Mouse (Mus musculus): ENCODE measurements around the gene Col8a2. TPM values are rescaled to one million over a fixed set of nuclear protein-coding genes. Genes with fewer than 3 reads are reported as not detected.
A peak's percentile ranks its signal among the peaks of the same experiment; 100 is the strongest.

The Col8a2 gene
- total RNA-seq, 2 experiments from 2014 or later, result not detected

GRCm38 (mm10) chr4:126259523-126260160, 27.0 kb upstream of the Col8a2 start:
- ATAC-seq (replicated peaks; ENCODE audit: low FRiP score, poor library complexity, severe bottlenecking), result no peak

GRCm38 (mm10) chr4:126260520-126261201, 25.9 kb upstream of the Col8a2 start:
- peak; percentile 81 for ATAC-seq (replicated peaks; ENCODE audit: low FRiP score, poor library complexity, severe bottlenecking)

- ATAC-seq (replicated peaks; ENCODE audit: low FRiP score, poor library complexity, severe bottlenecking), result peak; percentile 9
These were observed 25.3 kb upstream of the Col8a2 start for GRCm38 (mm10) chr4:126261266-126261665.

- peak; percentile 1; the same call in 1 of the 2 replicates for ATAC-seq (replicated peaks; ENCODE audit: low FRiP score, poor library complexity, severe bottlenecking)
These were observed 24.9 kb upstream of the Col8a2 start for GRCm38 (mm10) chr4:126261675-126262074.

- peak; percentile 87 for ATAC-seq (replicated peaks; ENCODE audit: low FRiP score, poor library complexity, severe bottlenecking)
These were observed 24.3 kb upstream of the Col8a2 start, which contains the start of gene Trappc3 for GRCm38 (mm10) chr4:126262119-126262807. TSS of gene Trappc3 (plus strand) at chr4:126262325.

- ATAC-seq (replicated peaks; ENCODE audit: low FRiP score, poor library complexity, severe bottlenecking), result no peak
These were observed 17.3 kb upstream of the Col8a2 start for GRCm38 (mm10) chr4:126269292-126269691.

GRCm38 (mm10) chr4:126273753-126274152, 12.8 kb upstream of the Col8a2 start:
- ATAC-seq (replicated peaks; ENCODE audit: low FRiP score, poor library complexity, severe bottlenecking), result no peak

- ATAC-seq (replicated peaks; ENCODE audit: low FRiP score, poor library complexity, severe bottlenecking), result no peak
These were observed 11.5 kb upstream of the Col8a2 start for GRCm38 (mm10) chr4:126275081-126275480.

GRCm38 (mm10) chr4:126275681-126276131, 10.9 kb upstream of the Col8a2 start:
- ATAC-seq (replicated peaks; ENCODE audit: low FRiP score, poor library complexity, severe bottlenecking), result no peak

GRCm38 (mm10) chr4:126277906-126278564, 8.6 kb upstream of the Col8a2 start:
- ATAC-seq (replicated peaks; ENCODE audit: low FRiP score, poor library complexity, severe bottlenecking), result no peak

GRCm38 (mm10) chr4:126278565-126278915, 8.1 kb upstream of the Col8a2 start:
- no peak for ATAC-seq (replicated peaks; ENCODE audit: low FRiP score, poor library complexity, severe bottlenecking)

GRCm38 (mm10) chr4:126278961-126279360, 7.6 kb upstream of the Col8a2 start:
- ATAC-seq (replicated peaks; ENCODE audit: low FRiP score, poor library complexity, severe bottlenecking), result no peak

GRCm38 (mm10) chr4:126281706-126282105, 4.9 kb upstream of the Col8a2 start:
- ATAC-seq (replicated peaks; ENCODE audit: low FRiP score, poor library complexity, severe bottlenecking), result no peak

- ATAC-seq (replicated peaks; ENCODE audit: low FRiP score, poor library complexity, severe bottlenecking), result no peak
These were observed 3.0 kb upstream of the Col8a2 start for GRCm38 (mm10) chr4:126283582-126283981.

- no peak for ATAC-seq (replicated peaks; ENCODE audit: low FRiP score, poor library complexity, severe bottlenecking)
These were observed 856 bp downstream of the Col8a2 start for GRCm38 (mm10) chr4:126287302-126287995.

- no peak for ATAC-seq (replicated peaks; ENCODE audit: low FRiP score, poor library complexity, severe bottlenecking)
These were observed 1.6 kb downstream of the Col8a2 start for GRCm38 (mm10) chr4:126288085-126288666.

- ATAC-seq (replicated peaks; ENCODE audit: low FRiP score, poor library complexity, severe bottlenecking), result no peak
These were observed 3.7 kb downstream of the Col8a2 start for GRCm38 (mm10) chr4:126290314-126290713.

- ATAC-seq (replicated peaks; ENCODE audit: low FRiP score, poor library complexity, severe bottlenecking), result no peak
These were observed 4.6 kb downstream of the Col8a2 start for GRCm38 (mm10) chr4:126291196-126291595.

- no peak for ATAC-seq (replicated peaks; ENCODE audit: low FRiP score, poor library complexity, severe bottlenecking)
These were observed 8.6 kb downstream of the Col8a2 start for GRCm38 (mm10) chr4:126295152-126295551.
